Mouse (Mus musculus) intestine, embryonic 14.5 days (tissue): ENCODE data around the gene Ggcx. TPM values are rescaled to one million over a fixed set of nuclear protein-coding genes. Genes with fewer than 3 reads are reported as not detected.

Experiments used
- ATAC-seq: fragments of 200-750 bp; cut with Nextera tagmentation; replicated peaks from 2 replicates; pipeline ENCODE4 v1.8.0; 2017; ENCODE audit warnings: low read depth, moderate number of reproducible peaks, moderate TSS enrichment, moderate library complexity; ENCODE audit not compliant: low FRiP score, low TSS enrichment
- DNase-seq: peaks from one replicate; pipeline ENCODE4 v3.0.0-alpha.2; 2018; ENCODE audit warnings: low spot score
- H3K27ac ChIP-seq: fragments of 300-500 bp; sonication (generic); 2 replicates; pipeline ENCODE4 v1.5.1; 2014; ENCODE audit warnings: low read depth, mild to moderate bottlenecking, control low read depth
- H3K27me3 ChIP-seq: fragments of 300-500 bp; sonication (generic); replicated peaks from 2 replicates; pipeline ENCODE4 v1.6.1; 2014; ENCODE audit warnings: low read length, control low read depth; ENCODE audit not compliant: control insufficient read depth, insufficient read depth
- H3K36me3 ChIP-seq: fragments of 300-500 bp; sonication (generic); 2 replicates; pipeline ENCODE4 v1.6.1; 2014; ENCODE audit warnings: low read length, control low read depth; ENCODE audit not compliant: control insufficient read depth, insufficient read depth
- H3K4me1 ChIP-seq: fragments of 300-500 bp; sonication (generic); replicated peaks from 2 replicates; pipeline ENCODE4 v1.6.1; 2014; ENCODE audit warnings: low read length, control low read depth, mixed read lengths; ENCODE audit not compliant: control insufficient read depth, insufficient read depth
- H3K4me2 ChIP-seq: fragments of 300-500 bp; sonication (generic); 2 replicates; pipeline ENCODE4 v1.6.1; 2014; ENCODE audit warnings: low read length
- H3K4me3 ChIP-seq: fragments of 300-500 bp; sonication (generic); 2 replicates; pipeline ENCODE4 v1.5.1; 2014; ENCODE audit warnings: low read depth, low read length, control low read depth, mixed read lengths
- H3K9ac ChIP-seq: fragments of 300-500 bp; sonication (generic); 2 replicates; pipeline ENCODE4 v1.6.1; 2014; ENCODE audit warnings: mild to moderate bottlenecking, low read length
- H3K9me3 ChIP-seq: fragments of 300-500 bp; sonication (generic); 2 replicates; pipeline ENCODE4 v1.6.1; 2016; ENCODE audit warnings: low read length, control low read depth; ENCODE audit not compliant: control insufficient read depth
- WGBS: fragments of 180-500 bp; shearing (Covaris S2); extraction: QIAGEN DNeasy Blood & Tissue Kit; methylation state at CpG from one replicate; pipeline ENCODE4 v1.1.7; 2014; 5-methylcytosine and 5-hydroxymethylcytosine counted together
- polyA plus RNA-seq: library from polyadenylated mRNA; unstranded; fragments of >200 nt; fragmentation: Nextera tagmentation; extraction: Ambion mirVana; gene quantifications from 2 replicates; pipeline ENCODE4 v1.2.1, GENCODE M21; 2014

Gene Ggcx
- polyA plus RNA-seq, 1 experiment from 2014 or later, result 12.8 TPM

DNA sequence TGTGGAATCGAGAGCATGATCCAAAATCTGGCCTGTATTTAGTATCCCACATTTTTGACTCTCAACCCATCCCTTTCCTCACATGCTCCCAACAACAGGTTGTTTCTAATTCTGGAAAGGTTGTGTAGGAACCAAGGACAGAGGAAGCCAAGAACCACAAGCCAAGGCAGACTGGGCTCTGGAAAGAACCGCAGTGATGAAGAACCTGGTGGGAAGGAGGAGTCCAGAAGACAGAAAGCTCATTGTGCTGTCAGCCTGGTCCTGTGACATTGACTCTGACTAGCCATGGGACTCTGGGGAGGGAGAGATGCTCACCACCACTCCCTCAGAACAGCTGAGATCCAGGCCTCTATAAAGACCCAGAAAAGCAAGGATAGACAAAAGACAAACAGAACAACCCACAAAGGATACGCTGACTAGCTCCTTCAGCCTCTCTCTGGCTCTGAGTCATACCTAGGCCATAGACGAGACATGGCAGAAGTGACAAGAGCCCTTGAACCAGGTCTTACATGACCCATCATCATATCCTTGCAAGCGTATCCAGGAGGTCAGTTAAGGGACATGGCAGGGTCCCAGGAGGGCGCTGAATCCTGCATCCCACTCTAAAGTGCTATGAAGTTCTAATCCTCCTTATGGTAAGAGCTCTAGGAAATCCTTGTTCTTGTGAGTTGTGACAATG is 30.8 kb upstream of the Ggcx start:
- Histone ChIP-seq H3K4me1 (peaks cover under 1% of the 10 kb centered on the region), H3K4me2 (no peak overlapping the region), H3K4me3 (no peak overlapping the region), H3K36me3 (peaks cover 20% of the 10 kb centered on the region), H3K27ac (no peak overlapping the region), H3K9me3 (no peaks in the 10 kb centered on the region), H3K9ac (no peak overlapping the region), H3K27me3 (0 out of 2 replicates have a peak, but pooled peaks cover 8% of the 10 kb centered on the region)
- WGBS, result 82% methylated on average over 6 of the region's 6 CpGs
- DNase-seq, result no peak
- no peak for ATAC-seq

GRCm38 (mm10) chr6:72383952-72384351 is 30.2 kb upstream of the Ggcx start:
- Histone ChIP-seq H3K4me2 (no peak overlapping the region), H3K4me1 (peaks cover 7% of the 10 kb centered on the region), H3K9me3 (no peaks in the 10 kb centered on the region), H3K4me3 (no peak overlapping the region), H3K27me3 (0 out of 2 replicates have a peak, but pooled peaks cover 8% of the 10 kb centered on the region), H3K27ac (no peak overlapping the region), H3K9ac (no peak overlapping the region), H3K36me3 (peaks cover 20% of the 10 kb centered on the region)
- DNase-seq, result no peak
- ATAC-seq, result no peak
- 96% methylated on average over 7 of the region's 7 CpGs for WGBS

DNA sequence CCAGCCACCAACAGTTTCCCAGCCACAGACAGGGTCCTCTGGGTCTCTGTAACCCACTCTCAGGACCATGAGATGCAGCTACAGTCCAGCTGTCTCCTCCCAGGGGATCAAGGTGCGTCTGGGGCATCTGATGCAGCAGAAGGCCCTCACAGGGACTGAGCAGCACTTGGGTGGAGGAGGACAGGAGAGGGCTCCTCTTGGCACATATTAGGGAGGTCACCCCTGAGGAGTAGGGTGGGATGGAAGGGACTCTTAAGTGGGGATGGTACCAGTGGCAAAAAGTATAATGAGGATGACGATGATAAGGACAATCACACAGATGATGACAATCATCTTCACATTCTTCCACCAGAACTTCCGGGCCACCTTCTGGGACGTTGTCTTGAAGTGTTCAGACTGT is 28.9 kb upstream of the Ggcx start:
- no peaks in the 10 kb centered on the region for H3K9me3 ChIP-seq
- no peak overlapping the region for H3K4me2 ChIP-seq
- WGBS, result 87% methylated on average over 4 of the region's 4 CpGs
- no peak overlapping the region for H3K4me3 ChIP-seq
- H3K4me1 ChIP-seq, result peaks cover 12% of the 10 kb centered on the region
- H3K9ac ChIP-seq, result no peak overlapping the region
- H3K36me3 ChIP-seq, result peaks cover 20% of the 10 kb centered on the region
- H3K27ac ChIP-seq, result no peak overlapping the region
- no peak for ATAC-seq
- no peak for DNase-seq
- H3K27me3 ChIP-seq, result no peaks in the 10 kb centered on the region

GRCm38 (mm10) chr6:72386561-72386960 is 27.5 kb upstream of the Ggcx start:
- no peak overlapping the region for H3K4me3 ChIP-seq
- no peak overlapping the region for H3K9ac ChIP-seq
- H3K36me3 ChIP-seq, result peaks cover 20% of the 10 kb centered on the region
- no peaks in the 10 kb centered on the region for H3K27me3 ChIP-seq
- no peaks in the 10 kb centered on the region for H3K9me3 ChIP-seq
- no peak overlapping the region for H3K4me2 ChIP-seq
- no peak overlapping the region for H3K27ac ChIP-seq
- ATAC-seq, result no peak
- DNase-seq, result no peak
- peaks cover 14% of the 10 kb centered on the region for H3K4me1 ChIP-seq
- WGBS, result 92% methylated on average over 2 of the region's 2 CpGs

DNA sequence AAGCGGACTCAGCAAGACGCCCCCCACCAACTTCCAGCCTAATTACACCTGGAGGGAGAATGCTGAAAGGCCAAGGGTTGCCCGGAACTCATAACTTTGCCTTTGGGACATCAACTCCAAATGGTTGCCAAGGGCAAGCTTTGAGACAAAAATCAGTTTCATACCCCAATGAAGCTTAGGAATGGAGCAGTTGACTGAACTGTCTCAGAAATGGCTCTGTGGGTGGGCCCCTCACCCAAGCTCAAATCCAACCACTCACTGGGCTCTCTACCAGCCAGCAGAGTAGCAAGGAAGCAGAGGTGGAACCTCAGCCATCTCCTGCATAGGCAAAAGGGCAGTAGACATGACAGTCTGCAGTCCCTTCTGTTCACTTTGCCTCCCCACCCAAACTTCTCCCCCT is 26.3 kb upstream of the Ggcx start:
- Histone ChIP-seq H3K4me3 (no peak overlapping the region), H3K4me1 (peaks cover 14% of the 10 kb centered on the region), H3K27me3 (no peaks in the 10 kb centered on the region), H3K9me3 (no peaks in the 10 kb centered on the region), H3K36me3 (peaks cover 20% of the 10 kb centered on the region), H3K27ac (no peak overlapping the region), H3K9ac (no peak overlapping the region), H3K4me2 (no peak overlapping the region)
- WGBS, result 89% methylated on average over 3 of the region's 3 CpGs
- ATAC-seq, result no peak
- no peak for DNase-seq

- no peak overlapping the region for H3K9ac ChIP-seq
- 67% methylated on average over 10 of the region's 10 CpGs for WGBS
- H3K4me3 ChIP-seq, result no peak overlapping the region
- H3K27ac ChIP-seq, result no peak overlapping the region
- H3K27me3 ChIP-seq, result no peaks in the 10 kb centered on the region
- peaks cover 14% of the 10 kb centered on the region for H3K4me1 ChIP-seq
- DNase-seq (no peak), ATAC-seq (no peak)
- peaks cover 20% of the 10 kb centered on the region for H3K36me3 ChIP-seq
- no peaks in the 10 kb centered on the region for H3K9me3 ChIP-seq
- 0 out of 2 replicates have a peak overlapping the region, but pooled peaks have one; percentile 63 for H3K4me2 ChIP-seq
Measured at GRCm38 (mm10) chr6:72388266-72388665, 25.8 kb upstream of the Ggcx start.

GRCm38 (mm10) chr6:72388791-72389329 is 25.2 kb upstream of the Ggcx start:
- Histone ChIP-seq H3K27ac (peak overlapping the region; percentile 90), H3K4me3 (peak overlapping the region; percentile 52), H3K9me3 (no peaks in the 10 kb centered on the region), H3K36me3 (peaks cover 20% of the 10 kb centered on the region), H3K4me1 (peaks cover 14% of the 10 kb centered on the region), H3K9ac (peak overlapping the region; percentile 64), H3K27me3 (no peaks in the 10 kb centered on the region), H3K4me2 (peak overlapping the region; percentile 63)
- ATAC-seq, result no peak
- no peak for DNase-seq
- WGBS, result 75% methylated on average over 6 of the region's 6 CpGs

DNA sequence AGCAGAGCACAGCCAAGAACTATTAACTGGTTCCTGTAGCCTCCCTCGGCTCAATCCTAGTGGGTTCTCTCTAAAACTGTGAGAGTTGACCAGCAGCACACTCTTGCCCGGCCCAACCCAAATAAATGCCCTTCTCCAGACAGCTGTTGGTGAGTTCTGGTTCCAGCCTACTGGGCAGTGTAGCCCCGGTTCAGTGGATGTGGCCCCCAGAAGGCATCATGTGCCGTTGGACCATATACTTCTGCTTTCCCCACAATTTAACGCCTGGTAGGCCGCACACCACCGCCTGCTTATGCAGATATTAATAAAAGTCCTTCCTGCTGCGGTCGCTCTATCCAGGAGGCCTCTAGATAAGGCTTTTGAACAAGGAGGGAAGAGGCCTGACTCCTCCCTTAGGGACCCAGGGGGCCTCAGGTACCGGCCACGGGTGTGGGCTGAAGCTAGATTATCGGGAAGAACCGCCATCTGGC is 24.6 kb upstream of the Ggcx start:
- Histone ChIP-seq H3K4me2 (peak overlapping the region; percentile 63), H3K27ac (peak overlapping the region; percentile 90), H3K4me1 (peaks cover 14% of the 10 kb centered on the region), H3K9ac (peak overlapping the region; percentile 64), H3K4me3 (peak overlapping the region; percentile 52), H3K9me3 (no peaks in the 10 kb centered on the region), H3K27me3 (no peaks in the 10 kb centered on the region), H3K36me3 (peaks cover 20% of the 10 kb centered on the region)
- ATAC-seq (peak; percentile 25; the same call in 1 of the 2 replicates), DNase-seq (no peak)
- WGBS, result 17% methylated on average over 13 of the region's 13 CpGs
